Mouse (Mus musculus) right cerebral cortex, adult 2 months (tissue): ENCODE measurements around the gene Eno2.
A peak's percentile ranks its signal among the peaks of the same experiment; 100 is the strongest.

ENCODE experiments used
- DNase-seq, 2 experiments: peaks; one replicate each; pipeline ENCODE4 v3.0.0; 2021 to 2022; ENCODE audit warnings: low spot score in 2 of 2

The Eno2 gene

GRCm38 (mm10) chr6:124765951-124766350, 3.5 kb downstream of the Eno2 start:
- DNase-seq = no peak

GRCm38 (mm10) chr6:124759259-124759658, 10.2 kb downstream of the Eno2 start:
- DNase-seq = peak; percentile 85 to 87

- DNase-seq = no peak
Measured at GRCm38 (mm10) chr6:124758849-124759232, 10.6 kb downstream of the Eno2 start.

- peak; percentile 71 to 77 for DNase-seq
Measured at GRCm38 (mm10) chr6:124757909-124758848, 11.3 kb downstream of the Eno2 start.

GRCm38 (mm10) chr6:124757351-124757880, 12.1 kb downstream of the Eno2 start:
- no peak for DNase-seq

- DNase-seq = peak; percentile 76 to 83
Measured at GRCm38 (mm10) chr6:124756652-124757350, 12.7 kb downstream of the Eno2 start.

- no peak for DNase-seq
Measured at GRCm38 (mm10) chr6:124755831-124756595, 13.5 kb downstream of the Eno2 start, which contains the start of the genes Gm45234 and Atn1. TSS of gene Gm45234 (minus strand) at chr6:124756021. TSS of gene Atn1 (minus strand) at chr6:124756524.

GRCm38 (mm10) chr6:124755306-124755705, 14.2 kb downstream of the Eno2 start:
- DNase-seq = no peak

- no peak for DNase-seq
Measured at GRCm38 (mm10) chr6:124753861-124754260, 15.6 kb downstream of the Eno2 start.

GRCm38 (mm10) chr6:124750405-124750804, 19.1 kb downstream of the Eno2 start:
- DNase-seq = no peak

GRCm38 (mm10) chr6:124746654-124747632, 22.5 kb downstream of the Eno2 start:
- no peak for DNase-seq

- DNase-seq = no peak
Measured at GRCm38 (mm10) chr6:124746296-124746605, 23.2 kb downstream of the Eno2 start.

- peak; percentile 92 to 93 for DNase-seq
Measured at GRCm38 (mm10) chr6:124745490-124746295, 23.8 kb downstream of the Eno2 start.

GRCm38 (mm10) chr6:124744755-124745321, 24.6 kb downstream of the Eno2 start:
- no peak for DNase-seq

- no peak for DNase-seq
Measured at GRCm38 (mm10) chr6:124743647-124744046, 25.8 kb downstream of the Eno2 start.

- DNase-seq = no peak
Measured at GRCm38 (mm10) chr6:124742839-124743514, 26.5 kb downstream of the Eno2 start.

- no peak for DNase-seq
Measured at GRCm38 (mm10) chr6:124741842-124742241, 27.6 kb downstream of the Eno2 start.

- DNase-seq = peak; percentile 89 to 92
Measured at GRCm38 (mm10) chr6:124740888-124741761, 28.3 kb downstream of the Eno2 start, which contains the start of gene Grcc10. TSS of gene Grcc10 (minus strand) at chr6:124741374.
